Mouse (Mus musculus): ENCODE data around the gene Lpp. TPM values are rescaled to one million over a fixed set of nuclear protein-coding genes. Genes with fewer than 3 reads are reported as not detected.

Gene Lpp
- 5.8 and 9.6 TPM in 2 replicates for polyA plus RNA-seq (2014; fragmentation: Nextera tagmentation; extraction: Ambion mirVana)

GRCm38 (mm10) chr16:24392651-24393555 is at the start of gene Lpp:
Lpp (plus strand) TSS chr16:24393507.
- Histone ChIP-seq H3K4me2 (ENCODE audit: low read length) (peak within 1 kb of the TSS; percentile 85), H3K4me3 (replicated peaks; ENCODE audit: low read depth, low read length) (peak within 1 kb of the TSS; percentile 86), H3K4me1 (ENCODE audit: control insufficient read depth, insufficient read depth, low read length) (no peaks in the 10 kb centered on the region; the same call in 1 of the 2 replicates), H3K27me3 (ENCODE audit: control insufficient read depth, insufficient read depth, low read length) (no peaks in the 10 kb centered on the region), H3K9ac (replicated peaks; ENCODE audit: low read length) (peak within 1 kb of the TSS; percentile 85), H3K9me3 (ENCODE audit: control insufficient read depth, low read length) (no peaks in the 10 kb centered on the region), H3K36me3 (ENCODE audit: control insufficient read depth, insufficient read depth, low read length) (no peaks in the 10 kb centered on the region), H3K27ac (replicated peaks; ENCODE audit: low read depth, low read length) (peak within 1 kb of the TSS; percentile 64)
- DNase-seq, result peak; percentile 84
- WGBS, result 2% methylated on average over 42 of the region's 42 CpGs
- ATAC-seq (ENCODE audit: low FRiP score, low TSS enrichment), result peak; percentile 85

DNA sequence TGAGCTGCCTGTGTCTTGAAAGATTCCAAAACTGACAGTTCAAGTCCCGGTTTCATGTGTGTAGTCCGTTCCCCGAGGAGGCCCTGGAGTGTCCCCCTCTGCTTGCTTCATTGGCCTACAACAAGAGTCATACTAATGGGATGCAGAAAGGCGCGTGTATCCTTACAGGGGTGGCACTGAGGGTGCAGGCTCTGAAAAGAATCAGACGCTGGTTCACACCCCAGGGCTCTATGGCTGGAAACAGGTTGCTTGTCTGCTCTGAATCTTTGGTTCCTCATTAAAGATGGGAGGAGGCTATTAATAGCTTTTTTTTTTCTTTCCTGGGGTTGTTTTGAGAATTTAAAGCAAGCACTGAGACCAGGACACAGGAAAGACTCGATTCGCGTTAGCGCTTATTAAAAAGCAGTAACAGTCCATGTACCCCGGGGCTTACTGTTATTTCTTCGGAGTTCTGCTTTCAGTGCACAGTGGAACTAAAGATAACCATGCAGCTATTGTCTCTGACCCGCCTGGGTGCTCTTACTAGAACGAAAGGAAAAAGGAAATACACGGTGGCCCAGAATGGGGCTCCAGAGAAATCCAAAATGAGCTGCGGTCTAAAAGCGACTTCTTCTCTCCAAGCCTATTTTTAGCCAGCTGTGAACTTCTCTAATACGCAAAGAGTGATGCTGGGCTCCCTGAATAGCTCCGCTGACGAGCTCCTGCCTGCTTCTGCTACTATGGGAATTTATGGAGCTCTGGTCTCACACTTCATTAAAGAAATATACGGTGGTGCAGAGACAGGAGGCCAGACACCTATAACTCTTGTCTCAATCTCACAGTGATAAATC is 45.5 kb upstream of the Lpp start:
- no peaks in the 10 kb centered on the region for H3K27me3 ChIP-seq (ENCODE audit: control insufficient read depth, insufficient read depth, low read length)
- H3K9ac ChIP-seq (replicated peaks; ENCODE audit: low read length), result no peak overlapping the region
- ATAC-seq (ENCODE audit: low FRiP score, low TSS enrichment) (no peak), DNase-seq (peak; percentile 29)
- 0 out of 2 replicates have a peak, but pooled peaks cover 4% of the 10 kb centered on the region for H3K4me1 ChIP-seq (ENCODE audit: control insufficient read depth, insufficient read depth, low read length)
- no peaks in the 10 kb centered on the region for H3K36me3 ChIP-seq (ENCODE audit: control insufficient read depth, insufficient read depth, low read length)
- no peaks in the 10 kb centered on the region for H3K9me3 ChIP-seq (ENCODE audit: control insufficient read depth, low read length)
- WGBS, result 59% methylated on average over 21 of the region's 21 CpGs
- no peak overlapping the region for H3K4me2 ChIP-seq (ENCODE audit: low read length)
- no peak overlapping the region for H3K4me3 ChIP-seq (replicated peaks; ENCODE audit: low read depth, low read length)
- H3K27ac ChIP-seq (replicated peaks; ENCODE audit: low read depth, low read length), result no peak overlapping the region

- H3K36me3 ChIP-seq (ENCODE audit: control insufficient read depth, insufficient read depth, low read length), result no peaks in the 10 kb centered on the region
- H3K9ac ChIP-seq (replicated peaks; ENCODE audit: low read length), result no peak overlapping the region
- DNase-seq, result no peak
- no peak overlapping the region for H3K27ac ChIP-seq (replicated peaks; ENCODE audit: low read depth, low read length)
- ATAC-seq (ENCODE audit: low FRiP score, low TSS enrichment), result no peak
- H3K4me1 ChIP-seq (ENCODE audit: control insufficient read depth, insufficient read depth, low read length), result 0 out of 2 replicates have a peak, but pooled peaks cover 4% of the 10 kb centered on the region
- no peak overlapping the region for H3K4me3 ChIP-seq (replicated peaks; ENCODE audit: low read depth, low read length)
- no peak overlapping the region for H3K4me2 ChIP-seq (ENCODE audit: low read length)
- no peaks in the 10 kb centered on the region for H3K9me3 ChIP-seq (ENCODE audit: control insufficient read depth, low read length)
- no peaks in the 10 kb centered on the region for H3K27me3 ChIP-seq (ENCODE audit: control insufficient read depth, insufficient read depth, low read length)
- WGBS, result 84% methylated on average over 6 of the region's 6 CpGs
Measured at GRCm38 (mm10) chr16:24350306-24350705, 43.0 kb upstream of the Lpp start.

DNA sequence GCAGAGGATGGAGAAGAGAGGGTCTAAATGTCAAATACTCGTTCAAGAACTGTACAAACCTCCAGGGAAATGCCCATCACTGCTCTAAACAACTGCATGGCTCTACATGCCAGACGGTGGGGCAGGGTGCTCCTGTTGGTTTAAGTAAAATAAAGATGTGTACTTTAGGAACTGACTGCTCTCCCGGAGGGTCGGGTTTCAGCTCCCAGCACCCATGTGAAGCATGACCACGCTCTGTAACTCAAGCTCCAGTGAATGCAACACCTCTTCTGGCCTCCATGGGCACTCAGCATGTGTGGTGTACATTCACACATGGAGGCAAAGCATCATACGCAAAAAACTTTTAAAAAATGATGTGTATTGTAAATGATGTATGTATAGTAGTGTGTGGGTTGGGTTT is 42.6 kb upstream of the Lpp start:
- Histone ChIP-seq H3K4me1 (ENCODE audit: control insufficient read depth, insufficient read depth, low read length) (0 out of 2 replicates have a peak, but pooled peaks cover 4% of the 10 kb centered on the region), H3K36me3 (ENCODE audit: control insufficient read depth, insufficient read depth, low read length) (no peaks in the 10 kb centered on the region), H3K4me2 (ENCODE audit: low read length) (no peak overlapping the region), H3K9me3 (ENCODE audit: control insufficient read depth, low read length) (no peaks in the 10 kb centered on the region), H3K27me3 (ENCODE audit: control insufficient read depth, insufficient read depth, low read length) (no peaks in the 10 kb centered on the region), H3K27ac (replicated peaks; ENCODE audit: low read depth, low read length) (no peak overlapping the region), H3K9ac (replicated peaks; ENCODE audit: low read length) (no peak overlapping the region), H3K4me3 (replicated peaks; ENCODE audit: low read depth, low read length) (no peak overlapping the region)
- DNase-seq (no peak), ATAC-seq (ENCODE audit: low FRiP score, low TSS enrichment) (no peak)
- WGBS, result 78% methylated on average over 6 of the region's 6 CpGs

DNA sequence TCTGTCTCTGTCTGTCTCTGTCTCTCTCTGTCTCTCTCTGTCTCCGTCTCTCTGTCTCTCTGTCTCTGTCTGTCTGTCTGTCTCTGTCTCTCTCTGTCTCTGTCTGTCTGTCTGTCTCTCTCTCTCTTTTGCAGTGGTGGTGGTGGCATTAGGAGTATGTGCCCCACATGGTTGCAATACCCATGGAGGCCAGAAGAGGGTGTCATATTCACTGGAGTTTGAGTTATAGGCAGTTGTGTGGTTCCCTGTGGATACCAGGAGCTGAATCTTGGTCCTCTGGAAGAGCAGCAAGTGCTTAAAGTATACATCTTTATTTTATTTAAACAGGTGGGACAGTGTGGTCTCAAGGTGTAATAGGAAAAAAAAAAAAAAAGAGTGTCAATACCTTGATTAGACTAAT is 41.5 kb upstream of the Lpp start:
- Histone ChIP-seq H3K27ac (replicated peaks; ENCODE audit: low read depth, low read length) (no peak overlapping the region), H3K4me2 (ENCODE audit: low read length) (no peak overlapping the region), H3K9me3 (ENCODE audit: control insufficient read depth, low read length) (no peaks in the 10 kb centered on the region), H3K4me3 (replicated peaks; ENCODE audit: low read depth, low read length) (no peak overlapping the region), H3K4me1 (ENCODE audit: control insufficient read depth, insufficient read depth, low read length) (0 out of 2 replicates have a peak, but pooled peaks cover 4% of the 10 kb centered on the region), H3K36me3 (ENCODE audit: control insufficient read depth, insufficient read depth, low read length) (no peaks in the 10 kb centered on the region), H3K27me3 (ENCODE audit: control insufficient read depth, insufficient read depth, low read length) (no peaks in the 10 kb centered on the region), H3K9ac (replicated peaks; ENCODE audit: low read length) (no peak overlapping the region)
- DNase-seq (no peak), ATAC-seq (ENCODE audit: low FRiP score, low TSS enrichment) (no peak)
- 95% methylated on average over 1 of the region's 1 CpGs for WGBS

- ATAC-seq (ENCODE audit: low FRiP score, low TSS enrichment), result no peak
- 4% methylated on average over 3 of the region's 3 CpGs for WGBS
- no peak overlapping the region for H3K4me2 ChIP-seq (ENCODE audit: low read length)
Measured at GRCm38 (mm10) chr16:24353816-24354215, 39.5 kb upstream of the Lpp start.

GRCm38 (mm10) chr16:24361667-24362066 is 31.6 kb upstream of the Lpp start:
- Histone ChIP-seq H3K36me3 (ENCODE audit: control insufficient read depth, insufficient read depth, low read length) (no peaks in the 10 kb centered on the region), H3K27ac (replicated peaks; ENCODE audit: low read depth, low read length) (no peak overlapping the region), H3K27me3 (ENCODE audit: control insufficient read depth, insufficient read depth, low read length) (no peaks in the 10 kb centered on the region), H3K4me1 (ENCODE audit: control insufficient read depth, insufficient read depth, low read length) (no peaks in the 10 kb centered on the region), H3K9ac (replicated peaks; ENCODE audit: low read length) (no peak overlapping the region), H3K9me3 (ENCODE audit: control insufficient read depth, low read length) (no peaks in the 10 kb centered on the region), H3K4me3 (replicated peaks; ENCODE audit: low read depth, low read length) (no peak overlapping the region), H3K4me2 (ENCODE audit: low read length) (no peak overlapping the region)
- 92% methylated on average over 1 of the region's 1 CpGs for WGBS
- ATAC-seq (ENCODE audit: low FRiP score, low TSS enrichment) (no peak), DNase-seq (no peak)

More at GRCm38 (mm10) chr16:24353816-24354215, 39.5 kb upstream of the Lpp start:
- DNase-seq, result no peak
- no peaks in the 10 kb centered on the region for H3K36me3 ChIP-seq (ENCODE audit: control insufficient read depth, insufficient read depth, low read length)
- H3K27me3 ChIP-seq (ENCODE audit: control insufficient read depth, insufficient read depth, low read length), result no peaks in the 10 kb centered on the region
- no peaks in the 10 kb centered on the region for H3K9me3 ChIP-seq (ENCODE audit: control insufficient read depth, low read length)
- no peak overlapping the region for H3K9ac ChIP-seq (replicated peaks; ENCODE audit: low read length)
- H3K27ac ChIP-seq (replicated peaks; ENCODE audit: low read depth, low read length), result no peak overlapping the region
- H3K4me3 ChIP-seq (replicated peaks; ENCODE audit: low read depth, low read length), result no peak overlapping the region
- no peaks in the 10 kb centered on the region for H3K4me1 ChIP-seq (ENCODE audit: control insufficient read depth, insufficient read depth, low read length)

DNA sequence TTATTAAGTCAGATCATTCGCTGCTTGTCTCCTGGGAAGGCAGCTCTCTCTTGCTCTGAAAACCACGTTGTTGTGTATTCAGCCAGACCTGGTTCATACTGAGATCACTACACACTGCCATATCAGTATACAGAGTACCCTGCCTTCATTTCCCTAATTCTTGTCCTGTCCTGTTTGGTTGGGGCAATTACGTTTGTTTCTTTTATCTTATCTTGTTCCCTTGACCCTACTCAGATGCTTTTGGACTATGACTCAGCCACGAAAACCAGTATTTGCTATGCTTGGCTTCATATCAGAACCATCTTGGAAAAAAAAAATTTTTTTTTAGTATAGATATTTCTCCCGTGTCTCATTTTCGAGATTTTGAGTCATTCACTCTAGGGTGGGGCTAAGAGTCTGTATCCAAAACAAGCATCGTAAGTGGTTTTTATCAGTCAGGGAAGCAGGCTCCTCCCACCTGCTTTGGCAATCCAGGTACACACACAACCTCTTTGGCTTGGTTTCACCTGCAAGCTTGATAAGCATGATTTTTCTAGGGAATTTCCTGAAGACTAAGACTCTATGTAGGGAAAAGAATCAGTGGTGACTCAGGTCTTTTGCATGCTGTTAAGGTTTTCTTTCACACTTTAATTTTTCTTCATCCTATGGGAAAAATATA is 29.1 kb upstream of the Lpp start:
- Histone ChIP-seq H3K4me3 (replicated peaks; ENCODE audit: low read depth, low read length) (no peak overlapping the region), H3K9ac (replicated peaks; ENCODE audit: low read length) (no peak overlapping the region), H3K36me3 (ENCODE audit: control insufficient read depth, insufficient read depth, low read length) (no peaks in the 10 kb centered on the region), H3K9me3 (ENCODE audit: control insufficient read depth, low read length) (no peaks in the 10 kb centered on the region), H3K27me3 (ENCODE audit: control insufficient read depth, insufficient read depth, low read length) (no peaks in the 10 kb centered on the region), H3K4me2 (ENCODE audit: low read length) (no peak overlapping the region), H3K4me1 (ENCODE audit: control insufficient read depth, insufficient read depth, low read length) (no peaks in the 10 kb centered on the region), H3K27ac (replicated peaks; ENCODE audit: low read depth, low read length) (no peak overlapping the region)
- WGBS, result 88% methylated on average over 7 of the region's 7 CpGs
- ATAC-seq (ENCODE audit: low FRiP score, low TSS enrichment), result no peak
- DNase-seq, result no peak
